Mouse (Mus musculus) limb, embryonic 15.5 days (tissue): ENCODE data around the gene Chrna7. TPM values are rescaled to one million over a fixed set of nuclear protein-coding genes. Genes with fewer than 3 reads are reported as not detected.

Experiments
- ATAC-seq: fragments of 200-750 bp; cut with Nextera tagmentation; 2 replicates; pipeline ENCODE4 v1.8.0; 2017; ENCODE audit warnings: low read depth, moderate TSS enrichment; ENCODE audit not compliant: insufficient number of reproducible peaks, low FRiP score, low TSS enrichment
- H3K27ac ChIP-seq: fragments of 300-500 bp; sonication (generic); 2 replicates; pipeline ENCODE4 v1.5.1; 2015; ENCODE audit warnings: moderate library complexity, mild to moderate bottlenecking, inconsistent platforms
- H3K27me3 ChIP-seq: fragments of 300-500 bp; sonication (generic); 2 replicates; pipeline ENCODE4 v1.6.1; 2015; ENCODE audit warnings: inconsistent platforms
- H3K36me3 ChIP-seq: fragments of 300-500 bp; sonication (generic); 2 replicates; pipeline ENCODE4 v1.6.1; 2015; ENCODE audit warnings: inconsistent platforms
- H3K4me1 ChIP-seq: fragments of 300-500 bp; sonication (generic); 2 replicates; pipeline ENCODE4 v1.6.1; 2015; ENCODE audit warnings: inconsistent platforms
- H3K4me2 ChIP-seq: fragments of 300-500 bp; sonication (generic); 2 replicates; pipeline ENCODE4 v1.6.1; 2015; ENCODE audit warnings: mild to moderate bottlenecking, inconsistent platforms
- H3K4me3 ChIP-seq: fragments of 300-500 bp; sonication (generic); 2 replicates; pipeline ENCODE4 v1.5.1; 2015; ENCODE audit warnings: mild to moderate bottlenecking, inconsistent platforms
- H3K9ac ChIP-seq: fragments of 300-500 bp; sonication (generic); 2 replicates; pipeline ENCODE4 v1.6.1; 2015; ENCODE audit warnings: inconsistent platforms
- H3K9me3 ChIP-seq: fragments of 300-500 bp; sonication (generic); 2 replicates; pipeline ENCODE4 v1.6.1; 2016; ENCODE audit warnings: inconsistent platforms
- WGBS: fragments of 180-500 bp; shearing (Covaris S2); methylation state at CpG from one replicate; pipeline ENCODE4 v1.1.7; 2015; 5-methylcytosine and 5-hydroxymethylcytosine counted together
- polyA plus RNA-seq: library from polyadenylated mRNA; unstranded; fragments of >200 nt; fragmentation: Nextera tagmentation; extraction: Ambion mirVana; gene quantifications from 2 replicates; pipeline ENCODE4 v1.2.1, GENCODE M21; 2015

Gene Chrna7
- polyA plus RNA-seq, result 2.0 and 2.3 TPM in 2 replicates

DNA sequence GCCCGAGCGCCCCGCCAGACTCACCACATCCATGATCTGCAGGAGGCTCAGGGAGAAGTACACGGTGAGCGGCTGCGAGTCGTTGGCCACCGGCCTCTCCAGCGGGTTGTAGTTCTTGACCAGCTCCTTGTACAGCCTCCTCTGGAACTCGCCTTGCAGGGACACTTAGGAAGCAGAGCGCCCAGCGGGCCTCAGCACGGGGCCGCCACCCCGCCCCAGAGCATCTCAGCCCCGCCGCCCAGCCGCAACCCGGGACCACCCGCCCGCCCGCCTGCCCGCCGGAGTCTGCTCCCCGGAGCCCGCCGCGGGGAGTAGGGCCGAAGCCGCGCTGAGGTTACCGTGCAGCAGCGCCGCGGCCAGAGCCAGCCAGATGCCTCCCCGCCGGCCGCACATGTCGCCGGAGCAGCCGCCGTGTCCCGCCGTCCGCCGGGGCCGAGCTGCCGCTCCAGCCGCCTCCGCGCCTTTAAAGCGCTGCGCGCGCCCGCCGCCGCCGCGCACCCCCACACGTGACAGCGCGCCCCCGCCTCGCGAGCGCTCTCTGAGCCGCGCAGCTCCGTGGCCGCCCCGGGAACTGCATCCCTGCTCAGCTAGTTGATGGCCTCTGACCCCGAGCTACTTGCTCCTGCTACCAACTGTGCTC is at the start of gene Chrna7:
Chrna7 (minus strand) TSS at position 486 of the 640 bp plus-strand sequence.
- peak; percentile 71; the same call in 1 of the 2 replicates for ATAC-seq
- H3K27ac ChIP-seq, result no peak within 1 kb of the TSS
- peaks cover 6% of the 10 kb centered on the region for H3K27me3 ChIP-seq
- H3K4me3 ChIP-seq, result peak within 1 kb of the TSS; percentile 69
- no peaks in the 10 kb centered on the region for H3K36me3 ChIP-seq
- WGBS, result under 1% methylated on average over 56 of the region's 73 CpGs
- no peaks in the 10 kb centered on the region for H3K9me3 ChIP-seq
- H3K4me1 ChIP-seq, result peaks cover 9% of the 10 kb centered on the region; the same call in 1 of the 2 replicates
- H3K9ac ChIP-seq, result peak within 1 kb of the TSS; percentile 50
- H3K4me2 ChIP-seq, result peak within 1 kb of the TSS; percentile 95

GRCm38 (mm10) chr7:63249404-63249803 is 37.0 kb upstream of the Chrna7 start:
- Histone ChIP-seq H3K27me3 (no peaks in the 10 kb centered on the region), H3K36me3 (no peaks in the 10 kb centered on the region), H3K4me3 (no peak overlapping the region), H3K4me2 (no peak overlapping the region), H3K27ac (no peak overlapping the region), H3K4me1 (no peaks in the 10 kb centered on the region), H3K9me3 (no peaks in the 10 kb centered on the region), H3K9ac (no peak overlapping the region)
- 61% methylated on average over 2 of the region's 2 CpGs for WGBS
- ATAC-seq, result no peak; the same call in 1 of the 2 replicates

DNA sequence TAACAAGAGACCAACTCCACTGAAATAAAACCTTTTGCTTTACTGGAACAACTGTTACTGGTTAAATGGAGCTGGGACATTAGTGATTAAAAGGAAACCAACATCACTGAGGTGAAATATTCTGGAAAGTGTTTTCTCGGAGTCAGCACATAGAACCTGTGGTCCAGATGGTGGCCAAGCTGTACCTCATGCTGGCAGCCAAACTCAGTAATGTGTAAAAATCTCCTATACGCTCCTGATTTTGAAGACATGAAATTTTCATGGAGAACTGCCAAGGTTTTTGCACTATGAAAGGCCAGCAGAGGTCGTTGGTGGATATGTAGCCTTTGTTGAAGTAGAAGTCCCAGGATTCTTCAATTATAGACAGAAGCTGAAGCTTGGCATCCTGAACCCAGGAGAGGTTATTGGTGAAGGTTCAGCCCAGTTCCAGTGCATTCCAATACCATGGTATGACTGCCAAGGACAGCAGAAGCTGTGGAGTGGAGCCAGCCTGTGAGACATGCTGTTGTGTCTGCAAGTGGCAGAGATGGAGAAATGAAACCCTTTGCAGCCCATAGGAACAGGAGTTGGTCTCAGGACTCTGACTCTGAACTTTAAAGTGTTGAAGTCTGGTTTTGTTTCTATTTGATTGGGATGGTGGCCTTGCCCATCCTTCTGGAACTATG is 25.6 kb upstream of the Chrna7 start:
- Histone ChIP-seq H3K36me3 (no peaks in the 10 kb centered on the region), H3K9ac (no peak overlapping the region), H3K9me3 (no peaks in the 10 kb centered on the region), H3K27ac (no peak overlapping the region), H3K4me2 (no peak overlapping the region), H3K27me3 (no peaks in the 10 kb centered on the region), H3K4me1 (no peaks in the 10 kb centered on the region), H3K4me3 (no peak overlapping the region)
- no peak for ATAC-seq
- WGBS, result 49% methylated on average over 3 of the region's 3 CpGs

DNA sequence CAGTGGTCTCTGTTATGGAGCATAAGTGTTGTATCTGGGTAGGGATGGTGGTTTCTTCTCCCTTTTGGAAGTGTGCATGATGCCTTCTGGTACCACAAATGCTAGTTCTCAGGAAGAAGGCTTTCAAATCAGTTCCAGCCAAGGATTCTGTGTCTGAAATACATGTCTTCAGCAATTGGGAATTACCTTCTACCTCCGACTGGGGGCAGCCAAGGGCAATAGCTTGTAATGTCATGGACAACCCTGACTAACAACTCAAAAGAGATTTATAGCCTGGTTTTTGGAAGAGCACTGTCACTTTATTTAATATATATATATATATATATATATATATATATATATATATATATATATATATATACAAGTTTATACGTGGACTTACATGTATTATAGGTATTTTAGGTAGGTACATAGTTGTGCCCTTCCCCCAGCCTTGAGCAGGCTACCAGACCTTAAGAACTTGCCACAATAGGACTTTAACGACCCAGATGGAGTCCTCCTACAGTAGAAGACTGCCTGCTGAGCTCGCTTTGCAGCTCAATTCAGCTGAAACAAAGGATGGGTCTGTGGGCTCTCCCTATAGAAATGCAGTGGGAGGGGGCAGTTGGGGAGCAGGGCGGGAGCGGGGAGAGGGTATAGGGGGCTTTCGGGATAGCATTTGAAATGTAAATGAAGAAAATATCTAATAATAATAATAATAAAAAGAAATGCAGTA is 12.9 kb upstream of the Chrna7 start:
- no peak overlapping the region for H3K27ac ChIP-seq
- 54% methylated on average over 7 of the region's 7 CpGs for whole genome bisulfite sequencing
- no peaks in the 10 kb centered on the region for H3K27me3 ChIP-seq
- ATAC-seq, result no peak
- no peaks in the 10 kb centered on the region for H3K36me3 ChIP-seq
- no peaks in the 10 kb centered on the region for H3K9me3 ChIP-seq
- no peak overlapping the region for H3K9ac ChIP-seq
- no peaks in the 10 kb centered on the region; the same call in 1 of the 2 replicates for H3K4me1 ChIP-seq
- no peak overlapping the region for H3K4me2 ChIP-seq
- no peak overlapping the region for H3K4me3 ChIP-seq

DNA sequence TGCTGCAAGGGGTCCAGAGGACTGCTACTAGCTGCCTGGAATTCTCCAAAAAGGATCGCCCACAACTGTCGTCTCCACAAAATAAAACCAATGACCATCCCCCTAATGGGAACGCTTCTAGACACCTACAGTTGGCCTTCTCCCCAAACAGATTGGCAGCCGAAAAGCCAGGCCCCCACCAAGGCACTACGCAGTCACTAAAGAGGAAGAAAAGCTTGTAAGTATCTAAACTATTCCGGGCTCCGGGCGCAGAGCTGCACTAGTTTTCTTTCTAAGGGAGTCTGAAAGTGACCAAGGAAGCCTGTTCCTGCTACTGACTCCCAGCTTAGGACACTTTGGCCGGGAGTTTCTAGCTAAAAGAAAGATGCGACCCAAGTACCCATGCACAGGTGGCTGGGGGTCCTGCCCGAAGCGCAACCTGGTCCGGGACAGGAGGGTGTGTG is 707 bp downstream of the Chrna7 start:
- 3% methylated on average over 13 of the region's 13 CpGs for WGBS
- Histone ChIP-seq H3K9me3 (no peaks in the 10 kb centered on the region), H3K36me3 (no peaks in the 10 kb centered on the region), H3K9ac (peak overlapping the region; percentile 50), H3K27me3 (peaks cover 6% of the 10 kb centered on the region), H3K4me3 (peak overlapping the region; percentile 69), H3K4me2 (peak overlapping the region; percentile 95), H3K27ac (no peak overlapping the region), H3K4me1 (peaks cover 9% of the 10 kb centered on the region; the same call in 1 of the 2 replicates)
- no peak for ATAC-seq

DNA sequence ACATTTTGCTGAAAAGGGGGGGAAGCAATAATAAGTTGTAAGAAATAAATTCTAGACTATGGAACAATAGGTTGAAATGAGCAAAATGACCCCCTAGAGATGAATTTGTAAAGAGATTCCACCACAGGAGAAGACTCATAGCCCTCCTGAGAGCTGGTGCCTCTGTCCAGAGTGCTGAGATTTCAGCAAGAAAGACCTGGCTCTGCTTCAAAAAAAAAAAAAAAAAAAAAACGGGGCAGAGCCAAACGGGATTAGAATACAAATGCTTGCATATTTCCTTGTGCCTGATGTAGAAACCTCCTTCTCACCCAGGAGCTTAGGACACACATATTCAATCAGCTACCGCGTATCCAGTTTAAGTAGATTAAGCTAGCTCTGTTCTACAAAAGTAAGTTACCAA is 2.9 kb downstream of the Chrna7 start:
- no peaks in the 10 kb centered on the region for H3K9me3 ChIP-seq
- H3K27ac ChIP-seq, result no peak overlapping the region
- no peak overlapping the region for H3K9ac ChIP-seq
- H3K36me3 ChIP-seq, result no peaks in the 10 kb centered on the region
- no peak overlapping the region for H3K4me2 ChIP-seq
- peaks cover 6% of the 10 kb centered on the region for H3K27me3 ChIP-seq
- 20% methylated on average over 4 of the region's 4 CpGs for WGBS
- H3K4me1 ChIP-seq, result peaks cover 9% of the 10 kb centered on the region; the same call in 1 of the 2 replicates
- H3K4me3 ChIP-seq, result no peak overlapping the region
- ATAC-seq, result no peak

DNA sequence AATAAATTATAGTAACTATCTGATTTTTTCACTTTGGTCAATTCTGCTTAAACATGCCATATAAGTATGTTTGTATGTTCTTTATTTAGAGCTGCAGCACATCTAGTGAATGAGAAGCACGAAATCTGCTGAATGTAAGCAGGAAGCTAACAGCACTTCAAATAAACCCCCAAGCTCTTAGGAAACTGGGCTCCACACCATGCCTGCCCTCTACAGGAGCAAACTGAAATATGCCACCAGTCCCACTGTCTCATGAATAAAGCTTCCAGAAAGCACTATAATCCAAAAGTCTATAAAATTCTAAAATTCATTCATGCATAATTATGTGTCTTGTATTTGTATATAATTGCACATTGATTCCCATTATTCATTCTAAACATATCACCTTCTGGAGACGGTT is 5.2 kb downstream of the Chrna7 start:
- no peak for ATAC-seq
- Histone ChIP-seq H3K36me3 (no peaks in the 10 kb centered on the region), H3K4me3 (no peak overlapping the region), H3K9ac (no peak overlapping the region), H3K4me1 (peaks cover 8% of the 10 kb centered on the region; the same call in 1 of the 2 replicates), H3K4me2 (no peak overlapping the region), H3K9me3 (no peaks in the 10 kb centered on the region), H3K27ac (no peak overlapping the region), H3K27me3 (peaks cover 6% of the 10 kb centered on the region)
- WGBS, result 63% methylated on average over 2 of the region's 2 CpGs

DNA sequence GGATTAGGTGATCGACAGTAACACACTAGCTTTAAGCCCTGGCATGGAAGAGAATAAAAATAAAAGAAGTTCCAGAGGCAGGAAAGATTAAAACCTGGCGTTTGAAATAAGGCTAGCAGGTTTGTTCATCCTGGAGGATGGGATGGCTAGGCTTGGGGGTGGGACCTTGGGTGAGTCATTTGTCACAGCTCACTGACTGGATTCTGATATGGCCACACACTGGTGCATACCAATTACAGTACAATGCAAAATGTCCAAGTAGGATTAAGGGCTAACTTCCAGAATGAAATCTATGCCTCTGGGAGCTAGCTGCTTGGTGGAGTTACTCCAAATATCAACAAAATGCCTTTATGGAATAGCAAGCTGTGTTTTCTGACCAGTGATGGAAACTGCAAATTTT is 16.8 kb downstream of the Chrna7 start:
- no peak overlapping the region for H3K9ac ChIP-seq
- no peaks in the 10 kb centered on the region for H3K27me3 ChIP-seq
- no peaks in the 10 kb centered on the region for H3K36me3 ChIP-seq
- no peak overlapping the region for H3K4me2 ChIP-seq
- no peaks in the 10 kb centered on the region for H3K9me3 ChIP-seq
- no peak overlapping the region for H3K27ac ChIP-seq
- no peaks in the 10 kb centered on the region for H3K4me1 ChIP-seq
- 55% methylated on average over 2 of the region's 2 CpGs for WGBS
- no peak for ATAC-seq
- H3K4me3 ChIP-seq, result no peak overlapping the region

GRCm38 (mm10) chr7:63189647-63190534 is 22.5 kb downstream of the Chrna7 start:
- H3K4me1 ChIP-seq, result no peaks in the 10 kb centered on the region
- no peak for ATAC-seq
- H3K4me3 ChIP-seq, result no peak overlapping the region
- H3K27ac ChIP-seq, result no peak overlapping the region
- no peak overlapping the region for H3K9ac ChIP-seq
- WGBS, result 85% methylated on average over 13 of the region's 13 CpGs
- H3K27me3 ChIP-seq, result no peaks in the 10 kb centered on the region
- no peaks in the 10 kb centered on the region for H3K36me3 ChIP-seq
- no peaks in the 10 kb centered on the region for H3K9me3 ChIP-seq
- no peak overlapping the region for H3K4me2 ChIP-seq

GRCm38 (mm10) chr7:63170063-63170787 is 42.1 kb downstream of the Chrna7 start:
- Histone ChIP-seq H3K27ac (no peak overlapping the region), H3K4me1 (no peaks in the 10 kb centered on the region), H3K36me3 (no peaks in the 10 kb centered on the region), H3K9ac (no peak overlapping the region), H3K4me2 (no peak overlapping the region), H3K9me3 (no peaks in the 10 kb centered on the region), H3K4me3 (no peak overlapping the region), H3K27me3 (no peaks in the 10 kb centered on the region)
- no peak for ATAC-seq
- 84% methylated on average over 3 of the region's 3 CpGs for WGBS

DNA sequence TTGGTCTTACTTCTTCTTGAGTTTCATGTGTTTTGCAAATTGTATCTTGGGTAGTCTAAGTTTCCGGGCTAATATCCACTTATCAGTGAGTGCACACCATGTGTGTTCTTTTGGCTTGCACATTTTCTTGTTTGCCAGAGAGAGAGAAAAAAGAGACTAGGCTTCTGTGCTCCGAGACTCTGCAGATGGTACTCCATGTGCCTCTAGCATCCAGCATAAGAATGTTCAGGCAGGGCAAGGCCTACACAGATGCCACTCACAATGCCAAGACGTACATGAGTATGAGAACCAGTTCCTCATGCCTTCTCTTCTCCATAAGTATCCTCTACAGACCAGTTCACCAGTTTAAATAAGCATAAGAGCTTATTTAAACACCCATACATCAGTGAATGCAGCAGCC is 47.8 kb downstream of the Chrna7 start:
- WGBS, result 84% methylated on average over 3 of the region's 3 CpGs
- no peak overlapping the region for H3K4me2 ChIP-seq
- H3K36me3 ChIP-seq, result no peaks in the 10 kb centered on the region
- no peaks in the 10 kb centered on the region for H3K27me3 ChIP-seq
- H3K4me3 ChIP-seq, result no peak overlapping the region
- no peaks in the 10 kb centered on the region for H3K9me3 ChIP-seq
- no peaks in the 10 kb centered on the region for H3K4me1 ChIP-seq
- H3K9ac ChIP-seq, result no peak overlapping the region
- H3K27ac ChIP-seq, result no peak overlapping the region
- no peak for ATAC-seq
